Mouse (Mus musculus): ENCODE measurements around the gene Scpep1. TPM values are rescaled to one million over a fixed set of nuclear protein-coding genes. Genes with fewer than 3 reads are reported as not detected.
A peak's percentile ranks its signal among the peaks of the same experiment; 100 is the strongest.

Scpep1 gene
- polyA plus RNA-seq, 1 experiment from 2014 or later, result 76.7 TPM

- no peak overlapping the region for H3K27ac ChIP-seq (ENCODE audit: low read depth, low read length)
- no peaks in the 10 kb centered on the region for H3K27me3 ChIP-seq (ENCODE audit: control insufficient read depth, insufficient read depth, low read length)
- 100% methylated on average over 2 of the region's 2 CpGs for WGBS
- H3K9me3 ChIP-seq (ENCODE audit: control insufficient read depth, low read length), result no peaks in the 10 kb centered on the region; the same call in 1 of the 2 replicates
- no peak overlapping the region for H3K4me2 ChIP-seq
- 0 out of 2 replicates have a peak, but pooled peaks cover 6% of the 10 kb centered on the region for H3K36me3 ChIP-seq (ENCODE audit: control insufficient read depth, insufficient read depth, low read length)
- DNase-seq (ENCODE audit: low spot score, missing footprints) (no peak), ATAC-seq (ENCODE audit: low FRiP score) (no peak)
- no peaks in the 10 kb centered on the region for H3K4me1 ChIP-seq (ENCODE audit: control insufficient read depth, insufficient read depth, low read length)
- H3K4me3 ChIP-seq (ENCODE audit: low read depth, low read length), result no peak overlapping the region
- H3K9ac ChIP-seq (ENCODE audit: low read length), result no peak overlapping the region
Observed at GRCm38 (mm10) chr11:88938770-88939169, 16.5 kb downstream of the Scpep1 start.

GRCm38 (mm10) chr11:88937886-88938285 is 17.4 kb downstream of the Scpep1 start:
- Histone ChIP-seq H3K4me3 (ENCODE audit: low read depth, low read length) (no peak overlapping the region), H3K4me1 (ENCODE audit: control insufficient read depth, insufficient read depth, low read length) (no peaks in the 10 kb centered on the region), H3K4me2 (no peak overlapping the region), H3K9me3 (ENCODE audit: control insufficient read depth, low read length) (no peaks in the 10 kb centered on the region; the same call in 1 of the 2 replicates), H3K36me3 (ENCODE audit: control insufficient read depth, insufficient read depth, low read length) (0 out of 2 replicates have a peak, but pooled peaks cover 6% of the 10 kb centered on the region), H3K9ac (ENCODE audit: low read length) (no peak overlapping the region), H3K27ac (ENCODE audit: low read depth, low read length) (no peak overlapping the region), H3K27me3 (ENCODE audit: control insufficient read depth, insufficient read depth, low read length) (no peaks in the 10 kb centered on the region)
- no peak for DNase-seq (ENCODE audit: low spot score, missing footprints)
- ATAC-seq (ENCODE audit: low FRiP score), result no peak
- 92% methylated on average over 2 of the region's 2 CpGs for WGBS

GRCm38 (mm10) chr11:88934089-88935000 is 20.9 kb downstream of the Scpep1 start:
- 91% methylated on average over 19 of the region's 19 CpGs for WGBS
- DNase-seq (ENCODE audit: low spot score, missing footprints), result peak; percentile 56
- Histone ChIP-seq H3K27me3 (ENCODE audit: control insufficient read depth, insufficient read depth, low read length) (no peaks in the 10 kb centered on the region), H3K4me3 (ENCODE audit: low read depth, low read length) (no peak overlapping the region), H3K9me3 (ENCODE audit: control insufficient read depth, low read length) (no peaks in the 10 kb centered on the region; the same call in 1 of the 2 replicates), H3K9ac (ENCODE audit: low read length) (no peak overlapping the region), H3K4me1 (ENCODE audit: control insufficient read depth, insufficient read depth, low read length) (no peaks in the 10 kb centered on the region), H3K27ac (ENCODE audit: low read depth, low read length) (no peak overlapping the region), H3K4me2 (no peak overlapping the region), H3K36me3 (ENCODE audit: control insufficient read depth, insufficient read depth, low read length) (0 out of 2 replicates have a peak, but pooled peaks cover 6% of the 10 kb centered on the region)
- ATAC-seq (ENCODE audit: low FRiP score), result no peak

GRCm38 (mm10) chr11:88933030-88933429 is 22.2 kb downstream of the Scpep1 start:
- no peaks in the 10 kb centered on the region for H3K4me1 ChIP-seq (ENCODE audit: control insufficient read depth, insufficient read depth, low read length)
- H3K36me3 ChIP-seq (ENCODE audit: control insufficient read depth, insufficient read depth, low read length), result 0 out of 2 replicates have a peak, but pooled peaks cover 4% of the 10 kb centered on the region
- H3K27me3 ChIP-seq (ENCODE audit: control insufficient read depth, insufficient read depth, low read length), result no peaks in the 10 kb centered on the region
- no peak overlapping the region for H3K9ac ChIP-seq (ENCODE audit: low read length)
- no peak overlapping the region for H3K4me3 ChIP-seq (ENCODE audit: low read depth, low read length)
- H3K4me2 ChIP-seq, result no peak overlapping the region
- WGBS, result 96% methylated on average over 9 of the region's 9 CpGs
- ATAC-seq (ENCODE audit: low FRiP score), result no peak
- DNase-seq (ENCODE audit: low spot score, missing footprints), result peak; percentile 56
- H3K27ac ChIP-seq (ENCODE audit: low read depth, low read length), result no peak overlapping the region
- no peaks in the 10 kb centered on the region for H3K9me3 ChIP-seq (ENCODE audit: control insufficient read depth, low read length)

GRCm38 (mm10) chr11:88931692-88932530 is 23.4 kb downstream of the Scpep1 start:
- Histone ChIP-seq H3K4me2 (no peak overlapping the region), H3K9me3 (ENCODE audit: control insufficient read depth, low read length) (no peaks in the 10 kb centered on the region), H3K4me1 (ENCODE audit: control insufficient read depth, insufficient read depth, low read length) (no peaks in the 10 kb centered on the region), H3K9ac (ENCODE audit: low read length) (no peak overlapping the region), H3K36me3 (ENCODE audit: control insufficient read depth, insufficient read depth, low read length) (peaks cover 6% of the 10 kb centered on the region; the same call in 1 of the 2 replicates), H3K27ac (ENCODE audit: low read depth, low read length) (no peak overlapping the region), H3K27me3 (ENCODE audit: control insufficient read depth, insufficient read depth, low read length) (no peaks in the 10 kb centered on the region), H3K4me3 (ENCODE audit: low read depth, low read length) (no peak overlapping the region)
- ATAC-seq (ENCODE audit: low FRiP score) (no peak), DNase-seq (ENCODE audit: low spot score, missing footprints) (peak; percentile 77)
- 70% methylated on average over 14 of the region's 14 CpGs for WGBS

GRCm38 (mm10) chr11:88926566-88926965 is 28.7 kb downstream of the Scpep1 start:
- peak; percentile 51 for DNase-seq (ENCODE audit: low spot score, missing footprints)
- no peak overlapping the region for H3K9ac ChIP-seq (ENCODE audit: low read length)
- WGBS, result 85% methylated on average over 5 of the region's 5 CpGs

GRCm38 (mm10) chr11:88909388-88910036 is 45.8 kb downstream of the Scpep1 start:
- H3K36me3 ChIP-seq (ENCODE audit: control insufficient read depth, insufficient read depth, low read length), result no peaks in the 10 kb centered on the region
- no peaks in the 10 kb centered on the region for H3K27me3 ChIP-seq (ENCODE audit: control insufficient read depth, insufficient read depth, low read length)
- H3K4me3 ChIP-seq (ENCODE audit: low read depth, low read length), result no peak overlapping the region
- H3K4me2 ChIP-seq, result no peak overlapping the region
- DNase-seq (ENCODE audit: low spot score, missing footprints), result no peak
- no peak overlapping the region for H3K27ac ChIP-seq (ENCODE audit: low read depth, low read length)
- WGBS, result 90% methylated on average over 8 of the region's 8 CpGs
- ATAC-seq (ENCODE audit: low FRiP score), result no peak
- no peaks in the 10 kb centered on the region for H3K4me1 ChIP-seq (ENCODE audit: control insufficient read depth, insufficient read depth, low read length)
- no peak overlapping the region for H3K9ac ChIP-seq (ENCODE audit: low read length)
- no peaks in the 10 kb centered on the region for H3K9me3 ChIP-seq (ENCODE audit: control insufficient read depth, low read length)

More at GRCm38 (mm10) chr11:88926566-88926965, 28.7 kb downstream of the Scpep1 start:
- ATAC-seq (ENCODE audit: low FRiP score), result no peak
- Histone ChIP-seq H3K4me1 (ENCODE audit: control insufficient read depth, insufficient read depth, low read length) (no peaks in the 10 kb centered on the region), H3K27me3 (ENCODE audit: control insufficient read depth, insufficient read depth, low read length) (no peaks in the 10 kb centered on the region), H3K4me2 (no peak overlapping the region), H3K4me3 (ENCODE audit: low read depth, low read length) (no peak overlapping the region), H3K36me3 (ENCODE audit: control insufficient read depth, insufficient read depth, low read length) (peaks cover 12% of the 10 kb centered on the region; the same call in 1 of the 2 replicates), H3K27ac (ENCODE audit: low read depth, low read length) (no peak overlapping the region), H3K9me3 (ENCODE audit: control insufficient read depth, low read length) (no peaks in the 10 kb centered on the region)

GRCm38 (mm10) chr11:88908557-88909211 is 46.6 kb downstream of the Scpep1 start:
- DNase-seq (ENCODE audit: low spot score, missing footprints) (peak; percentile 88), ATAC-seq (ENCODE audit: low FRiP score) (no peak)
- Histone ChIP-seq H3K4me3 (ENCODE audit: low read depth, low read length) (no peak overlapping the region), H3K27ac (ENCODE audit: low read depth, low read length) (no peak overlapping the region), H3K9ac (ENCODE audit: low read length) (no peak overlapping the region), H3K27me3 (ENCODE audit: control insufficient read depth, insufficient read depth, low read length) (no peaks in the 10 kb centered on the region), H3K4me2 (no peak overlapping the region), H3K4me1 (ENCODE audit: control insufficient read depth, insufficient read depth, low read length) (no peaks in the 10 kb centered on the region), H3K36me3 (ENCODE audit: control insufficient read depth, insufficient read depth, low read length) (no peaks in the 10 kb centered on the region), H3K9me3 (ENCODE audit: control insufficient read depth, low read length) (no peaks in the 10 kb centered on the region)
- WGBS, result 96% methylated on average over 1 of the region's 1 CpGs
